In genomic region chr4:153479144-153479543, GRCm38 (mm10) we compare ENCODE assay signal across 12 mouse cellular contexts. TPM values are rescaled to one million over a fixed set of nuclear protein-coding genes. Genes with fewer than 3 reads are reported as not detected.
DNase-seq lines count a peak whose midpoint lies in the region; ATAC-seq and TF ChIP-seq lines count a peak whose summit lies in the region.
"Had no signal": no experiment of that assay in that cellular context is flagged by ENCODE, and none has a peak within 500 bp of the region (broad histone marks: within the 10 kb centered on the region; RNA-seq: fewer than 3 reads in every experiment).

No protein-coding gene starts in this region.

- H3K36me3 ChIP-seq in kidney, embryonic 16.5 days (ENCODE audit: insufficient read depth, low read length) = no peaks in the 10 kb centered on the region
- H3K36me3 ChIP-seq in forebrain, embryonic 12.5 days (replicated peaks) = no peaks in the 10 kb centered on the region
- H3K36me3 ChIP-seq in hindbrain, postnatal 0 days (ENCODE audit: insufficient read depth, low read length) = no peaks in the 10 kb centered on the region
- no peaks in the 10 kb centered on the region for H3K36me3 ChIP-seq in neural tube, embryonic 12.5 days
- H3K36me3 ChIP-seq: heart, embryonic 10.5 days had no signal

- TF ChIP-seq CTCF in hindbrain, postnatal 0 days (IDR thresholded peaks at IDR 0.05; ENCODE audit: low read depth) = no peak

- peaks cover 59% of the 10 kb centered on the region for H3K27me3 ChIP-seq in kidney, embryonic 16.5 days (ENCODE audit: insufficient read depth, low read length)
- peaks cover 70% of the 10 kb centered on the region for H3K27me3 ChIP-seq in forebrain, embryonic 12.5 days
- no peaks in the 10 kb centered on the region for H3K27me3 ChIP-seq in hindbrain, postnatal 0 days (ENCODE audit: insufficient read depth, low read length)
- peaks cover 14% of the 10 kb centered on the region; the same call in 1 of the 2 replicates for H3K27me3 ChIP-seq in neural tube, embryonic 12.5 days (replicated peaks)

- no peak for ATAC-seq in kidney, embryonic 16.5 days (ENCODE audit: low FRiP score, low TSS enrichment)
- no peak for ATAC-seq in forebrain, embryonic 12.5 days (ENCODE audit: low FRiP score)
- no peak for ATAC-seq in hindbrain, postnatal 0 days
- ATAC-seq in neural tube, embryonic 12.5 days (ENCODE audit: low FRiP score, low read depth) = no peak
- ATAC-seq: lung, postnatal 0 days had no signal

- 0 out of 2 replicates have a peak overlapping the region, but pooled peaks have one; percentile 8 for H3K4me2 ChIP-seq in kidney, embryonic 16.5 days (replicated peaks; ENCODE audit: low read depth, low read length)
- H3K4me2 ChIP-seq in forebrain, embryonic 12.5 days = peak overlapping the region; percentile 95
- H3K4me2 ChIP-seq in hindbrain, postnatal 0 days (ENCODE audit: low read depth, low read length) = peak overlapping the region; percentile 82
- H3K4me2 ChIP-seq in neural tube, embryonic 12.5 days (replicated peaks) = peak overlapping the region; percentile 89

- 24% methylated on average over 8 of the region's 8 CpGs for WGBS in kidney, embryonic 16.5 days
- 15% methylated on average over 8 of the region's 8 CpGs for WGBS in forebrain, embryonic 12.5 days
- WGBS in hindbrain, postnatal 0 days = 7% methylated on average over 8 of the region's 8 CpGs
- 18% methylated on average over 8 of the region's 8 CpGs for WGBS in neural tube, embryonic 12.5 days

- H3K4me3 ChIP-seq in kidney, embryonic 16.5 days (ENCODE audit: low read length) = no peak overlapping the region
- H3K4me3 ChIP-seq in forebrain, embryonic 12.5 days (replicated peaks) = no peak overlapping the region
- H3K4me3 ChIP-seq in hindbrain, postnatal 0 days (ENCODE audit: low read length) = peak overlapping the region; percentile 63
- peak overlapping the region; percentile 69 for H3K4me3 ChIP-seq in neural tube, embryonic 12.5 days
- H3K4me3 ChIP-seq: heart, embryonic 10.5 days had no signal

- no peak overlapping the region for H3K9ac ChIP-seq in kidney, embryonic 16.5 days (replicated peaks; ENCODE audit: low read length)
- H3K9ac ChIP-seq in forebrain, embryonic 12.5 days = no peak overlapping the region
- H3K9ac ChIP-seq in hindbrain, postnatal 0 days (replicated peaks; ENCODE audit: low read length) = peak overlapping the region; percentile 79
- H3K9ac ChIP-seq in neural tube, embryonic 12.5 days = peak overlapping the region; percentile 36

- no peak overlapping the region for H3K27ac ChIP-seq in kidney, embryonic 16.5 days (ENCODE audit: low read length)
- no peak overlapping the region for H3K27ac ChIP-seq in forebrain, embryonic 12.5 days
- peak overlapping the region; percentile 6; the same call in 1 of the 2 replicates for H3K27ac ChIP-seq in hindbrain, postnatal 0 days
- no peak overlapping the region for H3K27ac ChIP-seq in neural tube, embryonic 12.5 days
- H3K27ac ChIP-seq: heart, embryonic 10.5 days had no signal

- no peak for DNase-seq in kidney, postnatal 25 days
- peak; percentile 54 for DNase-seq in hindbrain, postnatal 0 days (ENCODE audit: low spot score)
- no peak for DNase-seq in thymus, postnatal 4 days
- DNase-seq in urinary bladder, postnatal 14 days (ENCODE audit: low spot score) = no peak
- DNase-seq in kidney, postnatal 4 days = no peak
- DNase-seq: liver had no signal

- H3K4me1 ChIP-seq in kidney, embryonic 16.5 days (ENCODE audit: insufficient read depth, low read length) = peaks cover 21% of the 10 kb centered on the region
- peaks cover 60% of the 10 kb centered on the region for H3K4me1 ChIP-seq in forebrain, embryonic 12.5 days
- H3K4me1 ChIP-seq in hindbrain, postnatal 0 days (ENCODE audit: insufficient read depth, low read length) = peaks cover 7% of the 10 kb centered on the region
- H3K4me1 ChIP-seq in neural tube, embryonic 12.5 days = peaks cover 62% of the 10 kb centered on the region

- H3K9me3 ChIP-seq in kidney, embryonic 16.5 days (ENCODE audit: low read length) = no peaks in the 10 kb centered on the region
- H3K9me3 ChIP-seq in forebrain, embryonic 12.5 days = no peaks in the 10 kb centered on the region
- no peaks in the 10 kb centered on the region for H3K9me3 ChIP-seq in hindbrain, postnatal 0 days (ENCODE audit: low read length)
- no peaks in the 10 kb centered on the region for H3K9me3 ChIP-seq in neural tube, embryonic 12.5 days
- H3K9me3 ChIP-seq: heart, embryonic 10.5 days had no signal

RNA-seq across cellular contexts. Expression of gene Ajap1, which starts 3.5 kb away (rescaled TPM):
- 1.5 and 2.6 TPM in 2 replicates for polyA plus RNA-seq in kidney, embryonic 16.5 days (2015; fragmentation: Nextera tagmentation; extraction: Ambion mirVana)
- 2.7 and 3.5 TPM in 2 replicates for polyA plus RNA-seq in forebrain, embryonic 12.5 days (2016; fragmentation: Nextera tagmentation; extraction: Ambion mirVana)
- total RNA-seq in hindbrain, postnatal 0 days (2014; rRNA removed) = 81.0 and 86.2 TPM in 2 replicates
- 32.0 and 32.2 TPM in 2 replicates for polyA plus RNA-seq in hindbrain, postnatal 0 days (2015; fragmentation: Nextera tagmentation; extraction: Ambion mirVana)
- polyA plus RNA-seq in neural tube, embryonic 12.5 days (2016; fragmentation: Nextera tagmentation; extraction: Ambion mirVana) = 8.4 and 11.9 TPM in 2 replicates
- total RNA-seq: neutrophil, adult 5-6 weeks had no signal

Comparison
In these comparisons a context has a peak if more than half of its experiments do, and no peak if none do; other contexts are left out.
1. H3K4me2 ChIP-seq: peak in every context shown above with its lines; median percentile 95 in forebrain, embryonic 12.5 days; 89 in neural tube, embryonic 12.5 days; 82 in hindbrain, postnatal 0 days; 8 in kidney, embryonic 16.5 days.
2. H3K4me3 ChIP-seq: peak in hindbrain, postnatal 0 days (single experiment) and neural tube, embryonic 12.5 days (single experiment); none in kidney, embryonic 16.5 days (single experiment) and forebrain, embryonic 12.5 days (single experiment).
3. H3K9ac ChIP-seq: peak in hindbrain, postnatal 0 days (single experiment) and neural tube, embryonic 12.5 days (single experiment); none in kidney, embryonic 16.5 days (single experiment) and forebrain, embryonic 12.5 days (single experiment).